Mouse (Mus musculus) ES-E14 (cell line): Measurements from ENCODE around the gene Ahdc1.

Source experiments
- ZC3H11A ChIP-seq: IDR thresholded peaks from 2 replicates; pipeline ENCODE4 v1.6.1; 2012; ENCODE audit warnings: low read depth, mild to moderate bottlenecking, inconsistent platforms, low read length, borderline replicate concordance
- ZNF384 ChIP-seq: IDR thresholded peaks from 2 replicates; pipeline ENCODE4 v1.6.1; 2012; ENCODE audit warnings: low read depth, low read length, inconsistent platforms

DNA sequence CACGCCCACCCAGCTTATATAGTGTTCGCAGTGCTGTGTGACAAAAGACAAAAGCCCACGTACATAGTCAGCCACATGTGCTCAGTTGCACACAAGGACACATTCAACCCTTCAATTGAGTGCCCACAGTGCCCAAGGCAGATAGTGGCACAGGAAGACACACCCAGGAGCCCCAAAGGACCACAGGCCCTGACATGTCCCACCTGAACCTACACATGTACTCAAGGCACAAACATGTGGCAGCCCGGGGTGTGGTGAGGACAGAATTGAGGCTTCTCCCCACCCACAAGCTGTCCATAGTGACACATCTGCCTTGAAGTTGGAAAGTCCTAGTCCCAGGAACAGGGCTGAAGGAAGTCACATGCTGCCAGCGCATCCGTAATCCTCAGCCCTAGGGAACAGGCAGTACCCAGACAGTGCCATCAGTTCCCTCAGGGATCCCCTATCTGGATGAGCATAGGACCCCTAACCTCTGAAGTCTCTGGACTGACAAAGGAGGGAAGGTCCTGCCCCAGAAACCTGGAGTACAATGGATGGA is 76.2 kb downstream of the Ahdc1 start:
- TF ChIP-seq ZC3H11A (no peak), ZNF384 (no peak)
